Mouse (Mus musculus) heart, adult 2 months (tissue): ENCODE data around the gene Clec16a. TPM values are rescaled to one million over a fixed set of nuclear protein-coding genes. Genes with fewer than 3 reads are reported as not detected.

Experiments
- DNase-seq, 2 experiments: peaks; one replicate each; pipeline ENCODE4 v3.0.0; 2021
- H3K27ac ChIP-seq: fragments of 200-600 bp; 2 replicates; pipeline ENCODE4 v1.8.1; 2022
- H3K27me3 ChIP-seq: fragments of 200-500 bp; 2 replicates; pipeline ENCODE4 v1.6.1; 2012; ENCODE audit warnings: mild to moderate bottlenecking, low read length, inconsistent platforms, mixed read lengths; ENCODE audit not compliant: control insufficient read depth, insufficient read depth
- H3K36me3 ChIP-seq: fragments of 200-500 bp; 2 replicates; pipeline ENCODE4 v1.6.1; 2012; ENCODE audit warnings: low read length, inconsistent platforms; ENCODE audit not compliant: control insufficient read depth, insufficient read depth
- H3K4me1 ChIP-seq: fragments of 200-500 bp; 2 replicates; pipeline ENCODE4 v1.6.1; 2011; ENCODE audit warnings: low read length; ENCODE audit not compliant: control insufficient read depth, insufficient read depth
- H3K4me3 ChIP-seq: fragments of 200-600 bp; 2 replicates; pipeline ENCODE4 v1.8.1; 2022
- H3K79me2 ChIP-seq: fragments of 200-500 bp; replicated peaks from 2 replicates; pipeline ENCODE4 v1.6.1; 2012; ENCODE audit warnings: mild to moderate bottlenecking, inconsistent platforms, low read length, moderate library complexity, mixed read lengths; ENCODE audit not compliant: control insufficient read depth, insufficient read depth
- H3K9ac ChIP-seq: fragments of 200-500 bp; 2 replicates; pipeline ENCODE4 v1.6.1; 2012; ENCODE audit warnings: low read depth, mild to moderate bottlenecking, control low read depth, inconsistent platforms, low read length, mixed read lengths
- CTCF ChIP-seq: fragments of 200-600 bp; IDR thresholded peaks from 2 replicates; pipeline ENCODE4 v1.8.1; 2022; ENCODE audit warnings: antibody characterized with exemption, mild to moderate bottlenecking, moderate library complexity
- EP300 ChIP-seq: fragments of 200-500 bp; IDR thresholded peaks from 2 replicates; pipeline ENCODE4 v1.6.1; 2011; ENCODE audit warnings: low read depth, low read length, control low read depth; ENCODE audit not compliant: insufficient read depth
- POLR2A ChIP-seq: fragments of 200-500 bp; IDR thresholded peaks from 2 replicates; pipeline ENCODE4 v1.6.1; 2011; ENCODE audit warnings: mild to moderate bottlenecking, low read depth, low read length, control low read depth; ENCODE audit not compliant: insufficient read depth
- WGBS: fragments of 180-500 bp; shearing (Covaris S2); methylation state at CpG from one replicate; pipeline ENCODE4 v1.1.7; 2018; 5-methylcytosine and 5-hydroxymethylcytosine counted together
- intact Hi-C: fragments of 180-260 bp; cut with DNase I; formaldehyde crosslinking; loops from one replicate; pipeline ENCODE4 v1.15.1; 2025
- polyA plus RNA-seq: library from polyadenylated mRNA; depleted of rRNA; stranded (reverse); fragments of >200 nt; gene quantifications from 2 replicates; pipeline ENCODE4 v1.2.3, GENCODE M21; 2012
- total RNA-seq, 2 experiments: library from RNA; stranded (reverse); gene quantifications; 2 replicates each; pipeline ENCODE4 v1.2.3; 2021

Gene Clec16a
- total and polyA plus RNA-seq, 3 experiments = 27.6 to 57.5 (median 55.4) TPM

GRCm38 (mm10) chr16:10655926-10656325 lies 110.8 kb downstream of the Clec16a start:
- Histone ChIP-seq H3K4me3 (no peak overlapping the region), H3K79me2 (no peaks in the 10 kb centered on the region), H3K36me3 (no peaks in the 10 kb centered on the region), H3K4me1 (no peaks in the 10 kb centered on the region; the same call in 1 of the 2 replicates), H3K27ac (no peak overlapping the region), H3K27me3 (no peaks in the 10 kb centered on the region), H3K9ac (no peak overlapping the region)
- no peak for TF ChIP-seq POLR2A
- no peak for TF ChIP-seq CTCF
- TF ChIP-seq EP300 = no peak
- DNase-seq = no peak
- WGBS = 81% methylated on average over 3 of the region's 3 CpGs
- intact Hi-C loops = no loop called here

DNA sequence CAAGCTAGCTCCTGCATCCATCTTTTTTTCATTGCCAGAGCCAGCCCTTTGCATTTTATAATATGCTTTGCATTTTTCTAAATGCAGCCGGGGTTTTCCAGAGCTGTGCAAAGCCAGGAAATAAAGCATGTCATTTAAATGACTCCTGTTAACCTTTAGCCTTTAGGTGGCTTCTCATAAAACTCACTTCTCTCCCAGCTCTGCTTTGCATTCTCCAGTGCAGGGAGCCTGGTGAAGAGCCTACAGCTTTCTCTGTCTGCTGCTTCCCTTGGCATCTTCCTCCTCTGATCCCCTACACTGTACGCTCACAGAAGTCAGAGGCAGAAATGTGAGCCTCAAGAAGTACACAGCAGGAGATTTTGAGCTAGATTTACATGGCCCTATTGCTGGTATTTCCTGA lies 111.3 kb downstream of the Clec16a start:
- no peaks in the 10 kb centered on the region for H3K27me3 ChIP-seq
- no peaks in the 10 kb centered on the region for H3K36me3 ChIP-seq
- 62% methylated on average over 2 of the region's 2 CpGs for WGBS
- no peak for TF ChIP-seq POLR2A
- no peak for TF ChIP-seq CTCF
- no peak for TF ChIP-seq EP300
- H3K9ac ChIP-seq = no peak overlapping the region
- H3K4me1 ChIP-seq = no peaks in the 10 kb centered on the region; the same call in 1 of the 2 replicates
- DNase-seq = no peak
- intact Hi-C loops = no loop called here
- H3K27ac ChIP-seq = no peak overlapping the region
- H3K79me2 ChIP-seq = no peaks in the 10 kb centered on the region
- no peak overlapping the region for H3K4me3 ChIP-seq

- H3K9ac ChIP-seq = no peak overlapping the region
- intact Hi-C loops = no loop called here
Measured at GRCm38 (mm10) chr16:10656939-10657338, 111.8 kb downstream of the Clec16a start.

GRCm38 (mm10) chr16:10659211-10659610 lies 114.1 kb downstream of the Clec16a start:
- TF ChIP-seq EP300 (no peak), POLR2A (no peak), CTCF (no peak)
- no peak for DNase-seq
- no peak overlapping the region for H3K27ac ChIP-seq
- 93% methylated on average over 2 of the region's 2 CpGs for WGBS
- no peak overlapping the region for H3K4me3 ChIP-seq
- no peaks in the 10 kb centered on the region for H3K27me3 ChIP-seq
- no peak overlapping the region for H3K9ac ChIP-seq
- no peaks in the 10 kb centered on the region for H3K79me2 ChIP-seq
- no peaks in the 10 kb centered on the region for H3K36me3 ChIP-seq
- H3K4me1 ChIP-seq = no peaks in the 10 kb centered on the region; the same call in 1 of the 2 replicates
- intact Hi-C loops = no loop called here

More at GRCm38 (mm10) chr16:10656939-10657338, 111.8 kb downstream of the Clec16a start:
- H3K4me1 ChIP-seq = no peaks in the 10 kb centered on the region; the same call in 1 of the 2 replicates
- no peak overlapping the region for H3K27ac ChIP-seq
- DNase-seq = no peak
- H3K27me3 ChIP-seq = no peaks in the 10 kb centered on the region
- TF ChIP-seq EP300 = no peak
- no peak for TF ChIP-seq POLR2A
- no peak for TF ChIP-seq CTCF
- WGBS = 100% methylated on average over 1 of the region's 1 CpGs
- no peaks in the 10 kb centered on the region for H3K36me3 ChIP-seq
- H3K79me2 ChIP-seq = no peaks in the 10 kb centered on the region
- H3K4me3 ChIP-seq = no peak overlapping the region

- no peaks in the 10 kb centered on the region for H3K27me3 ChIP-seq
- no peak overlapping the region for H3K9ac ChIP-seq
- DNase-seq = no peak
- TF ChIP-seq EP300 (no peak), POLR2A (no peak), CTCF (no peak)
- no peaks in the 10 kb centered on the region for H3K36me3 ChIP-seq
- peaks cover 5% of the 10 kb centered on the region for H3K4me1 ChIP-seq
- no peak overlapping the region for H3K27ac ChIP-seq
- no peaks in the 10 kb centered on the region for H3K79me2 ChIP-seq
- no peak overlapping the region for H3K4me3 ChIP-seq
- intact Hi-C loops = loop anchor here (10.0 kb wide), 1 partner anchor 184 kb away; no protein-coding TSS in a partner anchor
Measured at GRCm38 (mm10) chr16:10660526-10660925, 115.4 kb downstream of the Clec16a start.

GRCm38 (mm10) chr16:10661385-10661784 lies 116.2 kb downstream of the Clec16a start:
- TF ChIP-seq POLR2A (no peak), EP300 (no peak), CTCF (no peak)
- no peaks in the 10 kb centered on the region for H3K79me2 ChIP-seq
- intact Hi-C loops = loop anchor here (10.0 kb wide), 1 partner anchor 183 kb away; no protein-coding TSS in a partner anchor
- no peak overlapping the region for H3K9ac ChIP-seq
- WGBS = 62% methylated on average over 2 of the region's 2 CpGs
- no peak overlapping the region for H3K27ac ChIP-seq
- peaks cover 5% of the 10 kb centered on the region for H3K4me1 ChIP-seq
- no peak for DNase-seq
- H3K27me3 ChIP-seq = no peaks in the 10 kb centered on the region
- H3K36me3 ChIP-seq = no peaks in the 10 kb centered on the region
- no peak overlapping the region for H3K4me3 ChIP-seq
